ENCODE assay signal across 8 mouse cellular contexts in the genomic region with DNA sequence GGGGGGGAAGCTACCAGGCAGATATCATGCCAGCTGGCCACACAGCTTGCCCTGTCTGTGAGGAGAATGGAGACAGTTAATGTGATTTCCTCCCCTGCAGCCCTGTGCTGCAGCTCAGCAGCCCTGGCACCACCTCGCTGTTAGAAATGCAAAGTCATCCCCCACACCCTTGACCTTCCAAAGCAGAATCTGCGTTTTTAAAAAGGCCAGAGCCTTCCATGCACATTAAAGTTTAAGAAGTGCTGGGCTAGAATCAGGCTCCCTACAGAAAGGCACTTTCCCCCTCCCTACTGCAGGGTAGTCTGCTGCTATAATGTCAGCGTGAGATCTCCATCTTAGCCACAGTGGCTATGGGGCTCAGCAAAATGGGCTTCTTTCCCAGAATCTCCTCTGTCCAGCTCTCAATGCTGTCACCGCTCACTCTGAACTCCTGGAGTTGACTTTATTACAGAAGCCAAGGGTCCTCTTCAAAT. TPM values are rescaled to one million over a fixed set of nuclear protein-coding genes. Genes with fewer than 3 reads are reported as not detected.
DNase-seq lines count a peak whose midpoint lies in the region; ATAC-seq and TF ChIP-seq lines count a peak whose summit lies in the region.

No protein-coding gene starts in this region.

- H3K4me2 ChIP-seq in forebrain, embryonic 14.5 days (ENCODE audit: low read length): no peak overlapping the region
- H3K4me2 ChIP-seq in forebrain, embryonic 11.5 days (ENCODE audit: low read depth, low read length, severe bottlenecking): no peak overlapping the region
- no peak overlapping the region for H3K4me2 ChIP-seq in heart, embryonic 16.5 days (ENCODE audit: low read depth, low read length)
- H3K4me2 ChIP-seq in midbrain, postnatal 0 days (ENCODE audit: low read depth, low read length, poor library complexity, severe bottlenecking): no peak overlapping the region

- no peaks in the 10 kb centered on the region for H3K27me3 ChIP-seq in forebrain, embryonic 14.5 days (replicated peaks; ENCODE audit: control insufficient read depth, insufficient read depth, low read length)
- H3K27me3 ChIP-seq in forebrain, embryonic 11.5 days (ENCODE audit: control insufficient read depth, insufficient read depth, low read length): no peaks in the 10 kb centered on the region
- H3K27me3 ChIP-seq in heart, embryonic 16.5 days (ENCODE audit: control insufficient read depth, insufficient read depth, low read length): no peaks in the 10 kb centered on the region
- H3K27me3 ChIP-seq in midbrain, postnatal 0 days (ENCODE audit: insufficient read depth, low read length): no peaks in the 10 kb centered on the region

- 50% methylated on average over 4 of the region's 4 CpGs for WGBS in forebrain, embryonic 14.5 days
- WGBS in forebrain, embryonic 11.5 days: 52% methylated on average over 4 of the region's 4 CpGs
- WGBS in heart, embryonic 16.5 days: 10% methylated on average over 4 of the region's 4 CpGs
- 21% methylated on average over 4 of the region's 4 CpGs for WGBS in midbrain, postnatal 0 days

- TF ChIP-seq CTCF in midbrain, postnatal 0 days (IDR thresholded peaks at IDR 0.05): no peak

- H3K36me3 ChIP-seq in forebrain, embryonic 14.5 days (ENCODE audit: control insufficient read depth, insufficient read depth, low read length): no peaks in the 10 kb centered on the region
- H3K36me3 ChIP-seq in forebrain, embryonic 11.5 days (ENCODE audit: control insufficient read depth, insufficient read depth, low read length): no peaks in the 10 kb centered on the region
- no peaks in the 10 kb centered on the region for H3K36me3 ChIP-seq in heart, embryonic 16.5 days (ENCODE audit: control insufficient read depth, insufficient read depth)
- no peaks in the 10 kb centered on the region for H3K36me3 ChIP-seq in midbrain, postnatal 0 days (ENCODE audit: insufficient read depth, low read length)

- H3K4me3 ChIP-seq in forebrain, embryonic 14.5 days (ENCODE audit: low read depth, low read length): no peak overlapping the region
- no peak overlapping the region for H3K4me3 ChIP-seq in forebrain, embryonic 11.5 days (ENCODE audit: low read depth, low read length)
- no peak overlapping the region for H3K4me3 ChIP-seq in heart, embryonic 16.5 days (ENCODE audit: low read length)
- H3K4me3 ChIP-seq in midbrain, postnatal 0 days (ENCODE audit: low read depth, low read length): no peak overlapping the region

- no peaks in the 10 kb centered on the region for H3K4me1 ChIP-seq in forebrain, embryonic 14.5 days (ENCODE audit: control insufficient read depth, insufficient read depth, low read length)
- H3K4me1 ChIP-seq in forebrain, embryonic 11.5 days (replicated peaks; ENCODE audit: control insufficient read depth, insufficient read depth, low read length): no peaks in the 10 kb centered on the region
- peaks cover 6% of the 10 kb centered on the region for H3K4me1 ChIP-seq in heart, embryonic 16.5 days (ENCODE audit: control insufficient read depth, insufficient read depth, low read length)
- no peaks in the 10 kb centered on the region for H3K4me1 ChIP-seq in midbrain, postnatal 0 days (ENCODE audit: insufficient read depth, low read length)

- no peak overlapping the region for H3K27ac ChIP-seq in forebrain, embryonic 14.5 days (ENCODE audit: low read depth, low read length)
- H3K27ac ChIP-seq in forebrain, embryonic 11.5 days (ENCODE audit: low read depth, low read length): no peak overlapping the region
- H3K27ac ChIP-seq in heart, embryonic 16.5 days (ENCODE audit: low read length): peak overlapping the region; percentile 62; the same call in 1 of the 2 replicates
- H3K27ac ChIP-seq in midbrain, postnatal 0 days (ENCODE audit: low read depth, low read length): no peak overlapping the region

- ATAC-seq in forebrain, embryonic 14.5 days: no peak
- no peak for ATAC-seq in forebrain, embryonic 11.5 days (replicated peaks; ENCODE audit: low FRiP score)
- peak; percentile 37; the same call in 1 of the 2 replicates for ATAC-seq in heart, embryonic 16.5 days (replicated peaks; ENCODE audit: extremely low read depth, insufficient read depth, low FRiP score)
- peak; percentile 41; the same call in 1 of the 2 replicates for ATAC-seq in midbrain, postnatal 0 days (ENCODE audit: low FRiP score)

- DNase-seq in forebrain, embryonic 14.5 days (ENCODE audit: low spot score): peak; percentile 46
- no peak for DNase-seq in forebrain, embryonic 11.5 days (ENCODE audit: low spot score)
- DNase-seq in spleen, postnatal 36 days (ENCODE audit: low spot score in 2 of 2): peak; percentile 1 to 28
- DNase-seq in spleen, adult 18-20 months: no peak
- DNase-seq in midbrain, postnatal 0 days (ENCODE audit: low spot score): peak; percentile 91
- no peak for DNase-seq in left cerebral cortex, adult 9 months (ENCODE audit: low spot score in 2 of 2)
- DNase-seq in urinary bladder, postnatal 14 days (ENCODE audit: low spot score): no peak

- H3K9ac ChIP-seq in forebrain, embryonic 14.5 days (ENCODE audit: low read length): no peak overlapping the region
- H3K9ac ChIP-seq in forebrain, embryonic 11.5 days (ENCODE audit: low read length): no peak overlapping the region
- no peak overlapping the region for H3K9ac ChIP-seq in heart, embryonic 16.5 days (ENCODE audit: low read length)
- H3K9ac ChIP-seq in midbrain, postnatal 0 days (replicated peaks; ENCODE audit: low read length, poor library complexity, severe bottlenecking): 0 out of 2 replicates have a peak overlapping the region, but pooled peaks have one; percentile 24

- no peaks in the 10 kb centered on the region for H3K9me3 ChIP-seq in forebrain, embryonic 14.5 days (replicated peaks; ENCODE audit: control insufficient read depth, low read length)
- no peaks in the 10 kb centered on the region for H3K9me3 ChIP-seq in forebrain, embryonic 11.5 days (ENCODE audit: control insufficient read depth, low read length)
- no peaks in the 10 kb centered on the region for H3K9me3 ChIP-seq in heart, embryonic 16.5 days (replicated peaks; ENCODE audit: control insufficient read depth, low read length)
- no peaks in the 10 kb centered on the region for H3K9me3 ChIP-seq in midbrain, postnatal 0 days (ENCODE audit: low read length)

RNA-seq across cellular contexts. Expression of a gene that starts 10.8 kb away (rescaled TPM):
- polyA plus RNA-seq in forebrain, embryonic 14.5 days (2014; fragmentation: Nextera tagmentation; extraction: Ambion mirVana): 43.9 and 56.0 TPM in 2 replicates
- polyA plus RNA-seq in forebrain, embryonic 11.5 days (2014; fragmentation: Nextera tagmentation; extraction: Ambion mirVana): 68.4 and 73.6 TPM in 2 replicates
- polyA plus RNA-seq in heart, embryonic 16.5 days (2015; fragmentation: Nextera tagmentation; extraction: Ambion mirVana): 49.2 and 53.8 TPM in 2 replicates
- 51.2 and 91.4 TPM in 2 replicates for total RNA-seq in midbrain, postnatal 0 days (2014; rRNA removed)
- 39.8 and 40.6 TPM in 2 replicates for polyA plus RNA-seq in midbrain, postnatal 0 days (2015; fragmentation: Nextera tagmentation; extraction: Ambion mirVana)

RNA-seq across cellular contexts. Expression of a gene that starts 45.7 kb away (rescaled TPM):
- 11.2 and 13.1 TPM in 2 replicates for polyA plus RNA-seq in forebrain, embryonic 14.5 days (2014; fragmentation: Nextera tagmentation; extraction: Ambion mirVana)
- 11.2 and 12.1 TPM in 2 replicates for polyA plus RNA-seq in forebrain, embryonic 11.5 days (2014; fragmentation: Nextera tagmentation; extraction: Ambion mirVana)
- polyA plus RNA-seq in heart, embryonic 16.5 days (2015; fragmentation: Nextera tagmentation; extraction: Ambion mirVana): 9.0 and 9.5 TPM in 2 replicates
- total RNA-seq in midbrain, postnatal 0 days (2014; rRNA removed): 69.1 and 81.7 TPM in 2 replicates
- polyA plus RNA-seq in midbrain, postnatal 0 days (2015; fragmentation: Nextera tagmentation; extraction: Ambion mirVana): 15.7 and 16.5 TPM in 2 replicates

Comparison
In these comparisons a context has a peak if more than half of its experiments do, and no peak if none do; other contexts are left out.
1. DNase-seq: peak in forebrain, embryonic 14.5 days (single experiment), spleen, postnatal 36 days (2 of 2) and midbrain, postnatal 0 days (single experiment); none in forebrain, embryonic 11.5 days (single experiment), spleen, adult 18-20 months (0 of 2), left cerebral cortex, adult 9 months (0 of 2) and urinary bladder, postnatal 14 days (single experiment).
2. ATAC-seq: peak in heart, embryonic 16.5 days (single experiment) and midbrain, postnatal 0 days (single experiment); none in forebrain, embryonic 14.5 days (single experiment) and forebrain, embryonic 11.5 days (single experiment).